Mouse (Mus musculus) erythroblast, embryonic 14.5 days (primary cell): ENCODE results near the gene Fer. TPM values are rescaled to one million over a fixed set of nuclear protein-coding genes. Genes with fewer than 3 reads are reported as not detected.

Experiments used
- H3K27me3 ChIP-seq: 2 replicates; pipeline ENCODE4 v1.6.1; 2012; ENCODE audit warnings: inconsistent platforms; ENCODE audit not compliant: control insufficient read depth
- H3K36me3 ChIP-seq: 2 replicates; pipeline ENCODE4 v1.6.1; 2012; ENCODE audit warnings: mild to moderate bottlenecking, inconsistent platforms; ENCODE audit not compliant: control insufficient read depth
- H3K4me1 ChIP-seq: 2 replicates; pipeline ENCODE4 v1.6.1; 2012; ENCODE audit warnings: inconsistent platforms; ENCODE audit not compliant: control insufficient read depth
- H3K4me3 ChIP-seq: replicated peaks from 2 replicates; pipeline ENCODE3; 2012; ENCODE audit warnings: moderate library complexity, mild to moderate bottlenecking, inconsistent platforms
- H3K9me3 ChIP-seq: 2 replicates; pipeline ENCODE4 v1.6.1; 2012; ENCODE audit warnings: low read length, inconsistent platforms, mixed read lengths; ENCODE audit not compliant: control insufficient read depth
- GATA1 ChIP-seq: IDR thresholded peaks from 2 replicates; pipeline ENCODE4 v1.6.1; 2012; ENCODE audit warnings: low read length, inconsistent platforms, mixed read lengths
- TAL1 ChIP-seq: IDR thresholded peaks from 3 replicates; pipeline ENCODE4 v1.6.1; 2012; ENCODE audit warnings: low read length, inconsistent platforms, mixed read lengths
- polyA plus RNA-seq: library from polyadenylated mRNA; stranded (reverse); fragments of >175 nt; gene quantifications from 2 replicates; pipeline ENCODE4 v1.2.3, GENCODE M21; 2012

Gene Fer
- polyA plus RNA-seq, 1 experiment: 0.16 TPM

DNA sequence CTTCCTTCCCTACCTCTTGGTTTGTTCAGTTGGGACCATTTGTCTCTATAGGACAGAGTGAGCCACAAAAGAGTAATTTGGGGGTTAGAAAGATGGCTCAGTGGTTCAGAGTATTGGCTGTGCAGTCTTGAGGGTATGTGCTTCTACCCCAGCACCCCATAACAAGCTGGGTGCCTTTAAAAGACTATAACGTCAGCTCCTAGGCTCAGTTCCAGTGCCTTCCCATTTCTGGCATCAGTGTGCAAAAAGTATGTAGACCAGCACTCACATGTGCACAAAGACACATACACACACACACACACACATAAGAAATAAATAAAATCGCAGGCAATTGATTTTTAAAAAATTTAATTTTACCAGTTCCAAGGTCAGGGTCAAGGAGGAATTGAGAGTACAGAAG, 222.6 kb downstream of the Fer start:
- Histone ChIP-seq H3K27me3 (no peaks in the 10 kb centered on the region), H3K36me3 (no peaks in the 10 kb centered on the region), H3K4me3 (no peak overlapping the region), H3K4me1 (no peaks in the 10 kb centered on the region), H3K9me3 (no peaks in the 10 kb centered on the region)
- TF ChIP-seq TAL1 (no peak), GATA1 (no peak)

GRCm38 (mm10) chr17:64086875-64087608, 224.2 kb downstream of the Fer start:
- Histone ChIP-seq H3K4me3 (no peak overlapping the region), H3K36me3 (no peaks in the 10 kb centered on the region), H3K4me1 (no peaks in the 10 kb centered on the region), H3K9me3 (no peaks in the 10 kb centered on the region), H3K27me3 (no peaks in the 10 kb centered on the region)
- TF ChIP-seq GATA1: no peak
- no peak for TF ChIP-seq TAL1

DNA sequence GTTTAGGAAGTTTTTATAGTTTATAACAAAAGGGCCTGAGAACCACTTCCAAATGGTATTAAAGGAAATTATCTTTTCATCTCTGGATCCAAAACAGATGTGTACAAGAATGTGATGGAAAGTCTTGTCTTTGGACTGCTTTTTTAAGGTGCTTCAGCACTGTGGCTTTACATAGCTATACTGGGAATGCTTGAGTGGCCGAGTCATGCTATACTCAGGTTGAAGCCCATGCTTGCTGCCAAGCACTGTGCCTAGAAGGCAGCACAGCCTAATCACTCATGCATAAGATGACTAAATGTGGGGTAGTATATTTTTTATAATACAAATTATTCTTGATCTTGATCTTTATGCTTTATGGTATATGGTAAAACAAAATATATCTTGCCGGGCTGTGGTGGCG, 225.0 kb downstream of the Fer start:
- no peaks in the 10 kb centered on the region for H3K9me3 ChIP-seq
- H3K4me1 ChIP-seq: no peaks in the 10 kb centered on the region
- TF ChIP-seq GATA1 (no peak), TAL1 (no peak)
- H3K36me3 ChIP-seq: no peaks in the 10 kb centered on the region
- H3K4me3 ChIP-seq: no peak overlapping the region
- H3K27me3 ChIP-seq: no peaks in the 10 kb centered on the region

DNA sequence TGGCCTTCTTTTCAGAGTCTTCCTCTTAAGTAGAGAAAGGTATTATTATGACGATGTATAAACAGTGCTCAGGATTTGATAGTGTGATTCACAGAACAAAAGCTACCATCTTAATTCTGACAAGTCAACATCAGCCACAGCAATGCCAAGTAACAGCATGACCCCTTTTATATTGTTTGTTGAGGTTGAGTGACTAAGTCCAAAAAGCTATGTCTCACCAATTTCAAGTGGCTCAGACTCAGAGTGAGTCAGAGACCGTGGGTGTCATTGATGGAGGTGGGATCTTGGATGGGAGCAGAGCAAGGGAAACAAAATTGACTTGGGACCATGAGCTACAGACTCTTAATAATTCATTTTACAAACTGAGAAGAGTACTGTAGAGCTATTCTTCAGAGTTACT, 230.9 kb downstream of the Fer start:
- H3K9me3 ChIP-seq: no peaks in the 10 kb centered on the region
- TF ChIP-seq GATA1 (no peak), TAL1 (no peak)
- H3K27me3 ChIP-seq: no peaks in the 10 kb centered on the region
- no peaks in the 10 kb centered on the region for H3K36me3 ChIP-seq
- H3K4me1 ChIP-seq: no peaks in the 10 kb centered on the region
- no peak overlapping the region for H3K4me3 ChIP-seq

DNA sequence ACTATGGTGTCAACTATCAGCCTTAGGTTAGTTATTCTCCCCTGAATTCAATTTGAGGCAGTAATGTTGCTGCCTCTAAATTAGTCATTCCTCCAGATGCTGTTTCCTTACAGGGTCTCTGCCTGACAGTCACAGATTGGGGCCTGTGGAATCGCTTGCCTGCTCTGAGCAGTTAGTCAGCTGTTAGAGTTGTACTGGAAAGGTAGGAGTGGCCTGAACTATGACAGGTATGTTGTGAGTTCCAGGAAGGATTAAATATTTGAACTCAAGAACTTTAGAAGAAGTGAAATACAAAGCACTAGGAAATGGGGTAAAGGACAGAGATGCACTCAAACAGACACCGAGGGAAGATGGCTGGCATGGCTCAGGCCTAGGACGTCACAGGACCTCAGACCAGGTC, 233.9 kb downstream of the Fer start:
- H3K4me1 ChIP-seq: peaks cover 5% of the 10 kb centered on the region
- H3K4me3 ChIP-seq: no peak overlapping the region
- no peak for TF ChIP-seq GATA1
- no peak for TF ChIP-seq TAL1
- no peaks in the 10 kb centered on the region for H3K27me3 ChIP-seq
- H3K36me3 ChIP-seq: no peaks in the 10 kb centered on the region
- H3K9me3 ChIP-seq: no peaks in the 10 kb centered on the region

GRCm38 (mm10) chr17:64097788-64098359, 235.0 kb downstream of the Fer start:
- H3K4me3 ChIP-seq: no peak overlapping the region
- H3K9me3 ChIP-seq: no peaks in the 10 kb centered on the region
- TF ChIP-seq GATA1 (no peak), TAL1 (no peak)
- H3K27me3 ChIP-seq: no peaks in the 10 kb centered on the region
- H3K36me3 ChIP-seq: no peaks in the 10 kb centered on the region
- peaks cover 5% of the 10 kb centered on the region for H3K4me1 ChIP-seq

DNA sequence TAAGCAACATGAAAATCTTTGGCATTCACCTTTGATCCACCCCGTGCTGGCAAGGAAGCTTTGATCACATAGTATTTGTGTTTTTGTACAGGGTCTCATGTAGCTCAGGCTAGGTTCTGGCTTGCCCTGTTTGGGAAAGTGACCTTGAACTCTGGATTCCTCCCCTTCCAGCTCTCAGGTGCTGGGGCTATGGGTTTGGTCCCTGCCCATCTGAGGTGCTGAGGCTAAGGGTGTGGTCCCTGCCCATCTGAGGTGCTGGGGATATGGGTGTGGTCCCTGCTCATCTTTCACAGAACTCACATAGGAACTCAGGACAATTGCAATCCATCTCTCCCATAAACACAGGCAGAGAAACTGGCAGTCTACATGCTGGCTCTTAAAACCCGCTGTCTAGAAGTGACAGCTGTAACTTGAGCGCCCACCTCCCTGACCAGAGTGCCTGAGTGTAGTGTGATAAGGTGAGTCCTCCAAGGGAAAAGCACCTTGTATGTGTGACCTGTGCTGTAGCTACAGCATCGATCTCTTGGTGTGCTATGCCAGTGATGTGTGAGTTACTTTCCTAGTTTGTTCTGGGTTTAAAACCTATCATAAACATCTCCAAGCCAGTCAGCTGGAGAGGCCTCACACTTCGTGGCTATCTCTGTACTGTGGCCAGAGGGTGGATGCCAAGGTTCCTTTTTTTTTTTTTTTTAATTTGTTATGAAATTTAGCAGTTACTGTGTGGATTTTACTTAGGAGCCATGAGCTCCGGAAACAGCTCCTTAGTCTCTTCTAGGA, 236.7 kb downstream of the Fer start:
- TF ChIP-seq GATA1: no peak
- TF ChIP-seq TAL1: no peak
- Histone ChIP-seq H3K4me1 (peaks cover 5% of the 10 kb centered on the region), H3K27me3 (no peaks in the 10 kb centered on the region), H3K4me3 (no peak overlapping the region), H3K9me3 (no peaks in the 10 kb centered on the region), H3K36me3 (no peaks in the 10 kb centered on the region)

- Histone ChIP-seq H3K36me3 (no peaks in the 10 kb centered on the region), H3K9me3 (no peaks in the 10 kb centered on the region), H3K27me3 (no peaks in the 10 kb centered on the region), H3K4me3 (no peak overlapping the region), H3K4me1 (peaks cover 5% of the 10 kb centered on the region)
- TF ChIP-seq TAL1 (no peak), GATA1 (no peak)
Observed at GRCm38 (mm10) chr17:64100172-64100510, 237.3 kb downstream of the Fer start.

DNA sequence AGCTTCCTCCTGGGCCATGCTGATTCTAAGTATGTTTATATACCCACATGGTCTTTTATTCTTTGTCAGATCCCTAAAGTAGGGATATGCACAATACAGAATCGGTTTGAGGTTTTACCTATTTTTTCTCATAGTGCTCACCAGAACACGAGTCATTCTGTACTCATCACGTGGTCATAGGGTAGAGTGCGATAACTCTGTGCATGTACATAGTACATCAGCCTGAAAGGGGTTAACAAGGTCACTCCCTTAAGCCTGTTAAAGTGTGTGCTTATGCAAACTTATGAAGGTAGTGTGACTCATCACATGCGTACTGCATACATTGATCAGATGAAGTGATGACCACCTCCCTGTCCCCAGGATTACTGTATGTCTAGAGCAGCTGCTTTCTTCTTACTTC, 245.9 kb downstream of the Fer start:
- no peak for TF ChIP-seq GATA1
- TF ChIP-seq TAL1: no peak
- Histone ChIP-seq H3K36me3 (no peaks in the 10 kb centered on the region), H3K4me3 (no peak overlapping the region), H3K9me3 (no peaks in the 10 kb centered on the region), H3K27me3 (no peaks in the 10 kb centered on the region), H3K4me1 (no peaks in the 10 kb centered on the region)
